Mouse (Mus musculus): ENCODE results near the gene Ms4a6b. TPM values are rescaled to one million over a fixed set of nuclear protein-coding genes. Genes with fewer than 3 reads are reported as not detected.
"Not testable (repeated sequence)": the region's sequence is repeated elsewhere in the genome, so short reads cannot be mapped to it uniquely, and the experiment has no call there.

Ms4a6b gene
- polyA plus RNA-seq, 1 experiment from 2014 or later, result 8.4 TPM

DNA sequence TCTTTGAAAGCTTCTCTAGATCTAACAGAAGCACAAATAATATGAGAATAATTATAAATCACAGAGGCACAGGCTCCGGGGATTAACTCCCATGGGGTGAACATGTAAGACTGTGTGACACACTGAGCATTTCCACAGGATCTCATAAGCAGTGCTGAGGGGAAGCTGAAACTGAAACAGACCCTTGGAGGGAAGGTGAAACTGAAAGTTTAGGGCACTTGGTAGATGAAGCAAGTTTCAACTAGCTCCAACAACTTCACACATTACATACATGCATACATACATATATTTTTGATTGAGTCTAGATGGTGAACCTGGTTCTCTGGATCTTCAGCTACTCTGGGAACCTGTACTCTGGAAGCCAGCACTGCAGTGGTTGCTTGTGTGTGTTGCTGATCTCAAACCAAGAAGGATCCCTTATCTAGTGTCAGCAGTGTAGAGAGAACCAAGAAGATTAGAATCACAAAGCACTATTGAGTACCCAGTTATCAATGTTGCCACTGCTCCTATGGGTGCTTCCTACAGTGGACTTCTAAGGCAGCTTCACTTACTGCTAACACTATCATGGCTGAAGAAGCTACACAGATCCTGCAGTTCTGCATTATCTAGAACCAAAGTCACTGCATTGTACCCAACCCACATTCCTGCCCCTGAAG, 24.0 kb downstream of the Ms4a6b start:
- not testable (repeated sequence) for H3K4me1 ChIP-seq (ENCODE audit: control insufficient read depth, insufficient read depth, low read length); H3K4me2 ChIP-seq (ENCODE audit: low read depth, low read length); H3K27me3 ChIP-seq (ENCODE audit: control insufficient read depth, insufficient read depth, low read length); H3K4me3 ChIP-seq (replicated peaks; ENCODE audit: low read length); H3K27ac ChIP-seq (ENCODE audit: low read length); H3K9ac ChIP-seq (ENCODE audit: low read length); ATAC-seq (ENCODE audit: insufficient read depth, low FRiP score); H3K36me3 ChIP-seq (ENCODE audit: control insufficient read depth, insufficient read depth, low read length); H3K9me3 ChIP-seq (replicated peaks; ENCODE audit: control insufficient read depth, low read length)
- WGBS, result 73% methylated on average over 1 of the region's 1 CpGs

GRCm38 (mm10) chr19:11544383-11544782, 28.1 kb downstream of the Ms4a6b start:
- H3K4me3 ChIP-seq (replicated peaks; ENCODE audit: low read length); H3K4me1 ChIP-seq (ENCODE audit: control insufficient read depth, insufficient read depth, low read length); ATAC-seq (ENCODE audit: insufficient read depth, low FRiP score); H3K27ac ChIP-seq (ENCODE audit: low read length); H3K36me3 ChIP-seq (ENCODE audit: control insufficient read depth, insufficient read depth, low read length); H3K9ac ChIP-seq (ENCODE audit: low read length); H3K4me2 ChIP-seq (ENCODE audit: low read depth, low read length); H3K9me3 ChIP-seq (replicated peaks; ENCODE audit: control insufficient read depth, low read length); H3K27me3 ChIP-seq (ENCODE audit: control insufficient read depth, insufficient read depth, low read length): not testable (repeated sequence)
- 72% methylated on average over 2 of the region's 2 CpGs for WGBS

DNA sequence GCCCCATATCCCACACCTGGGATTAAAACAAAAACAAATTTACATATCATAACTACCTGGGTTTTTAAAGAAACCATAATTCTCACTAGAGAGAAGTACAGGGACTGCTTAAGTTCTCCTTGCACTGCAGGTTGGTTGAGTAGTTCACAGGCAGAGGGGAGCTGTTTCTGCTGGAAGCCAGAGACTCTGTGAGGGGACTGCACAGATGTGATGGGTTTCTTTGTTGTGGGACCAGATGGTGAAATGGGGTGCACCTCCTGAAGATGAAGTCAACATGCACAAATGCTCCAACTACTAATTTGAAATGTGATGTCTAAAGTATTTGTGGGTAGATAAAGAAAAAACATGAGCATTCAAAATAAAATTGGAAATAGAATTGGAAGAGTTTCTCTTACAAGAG, 31.6 kb downstream of the Ms4a6b start:
- H3K9me3 ChIP-seq (replicated peaks; ENCODE audit: control insufficient read depth, low read length), result no peaks in the 10 kb centered on the region
- H3K27ac ChIP-seq (ENCODE audit: low read length), result no peak overlapping the region
- no peaks in the 10 kb centered on the region for H3K27me3 ChIP-seq (ENCODE audit: control insufficient read depth, insufficient read depth, low read length)
- no peak for ATAC-seq (ENCODE audit: insufficient read depth, low FRiP score)
- H3K4me1 ChIP-seq (ENCODE audit: control insufficient read depth, insufficient read depth, low read length), result no peaks in the 10 kb centered on the region
- H3K4me2 ChIP-seq (ENCODE audit: low read depth, low read length), result no peak overlapping the region
- H3K9ac ChIP-seq (ENCODE audit: low read length), result no peak overlapping the region
- H3K36me3 ChIP-seq (ENCODE audit: control insufficient read depth, insufficient read depth, low read length), result no peaks in the 10 kb centered on the region
- H3K4me3 ChIP-seq (replicated peaks; ENCODE audit: low read length), result no peak overlapping the region

- no peak overlapping the region for H3K4me2 ChIP-seq (ENCODE audit: low read depth, low read length)
- H3K27ac ChIP-seq (ENCODE audit: low read length), result no peak overlapping the region
- H3K4me3 ChIP-seq (replicated peaks; ENCODE audit: low read length), result no peak overlapping the region
- H3K4me1 ChIP-seq (ENCODE audit: control insufficient read depth, insufficient read depth, low read length), result no peaks in the 10 kb centered on the region
- no peak overlapping the region for H3K9ac ChIP-seq (ENCODE audit: low read length)
- no peak for ATAC-seq (ENCODE audit: insufficient read depth, low FRiP score)
- WGBS, result 86% methylated on average over 5 of the region's 5 CpGs
- no peaks in the 10 kb centered on the region for H3K36me3 ChIP-seq (ENCODE audit: control insufficient read depth, insufficient read depth, low read length)
- H3K27me3 ChIP-seq (ENCODE audit: control insufficient read depth, insufficient read depth, low read length), result no peaks in the 10 kb centered on the region
- H3K9me3 ChIP-seq (replicated peaks; ENCODE audit: control insufficient read depth, low read length), result no peaks in the 10 kb centered on the region
Observed at GRCm38 (mm10) chr19:11554726-11555125, 38.4 kb downstream of the Ms4a6b start.

GRCm38 (mm10) chr19:11559560-11559959, 43.2 kb downstream of the Ms4a6b start:
- not testable (repeated sequence) for H3K9me3 ChIP-seq (replicated peaks; ENCODE audit: control insufficient read depth, low read length); ATAC-seq (ENCODE audit: insufficient read depth, low FRiP score); H3K36me3 ChIP-seq (ENCODE audit: control insufficient read depth, insufficient read depth, low read length); H3K27me3 ChIP-seq (ENCODE audit: control insufficient read depth, insufficient read depth, low read length); H3K27ac ChIP-seq (ENCODE audit: low read length); H3K9ac ChIP-seq (ENCODE audit: low read length); H3K4me1 ChIP-seq (ENCODE audit: control insufficient read depth, insufficient read depth, low read length); H3K4me2 ChIP-seq (ENCODE audit: low read depth, low read length); H3K4me3 ChIP-seq (replicated peaks; ENCODE audit: low read length)

- Histone ChIP-seq H3K4me3 (replicated peaks; ENCODE audit: low read length) (no peak overlapping the region), H3K9me3 (replicated peaks; ENCODE audit: control insufficient read depth, low read length) (no peaks in the 10 kb centered on the region), H3K36me3 (ENCODE audit: control insufficient read depth, insufficient read depth, low read length) (no peaks in the 10 kb centered on the region), H3K27ac (ENCODE audit: low read length) (no peak overlapping the region), H3K4me1 (ENCODE audit: control insufficient read depth, insufficient read depth, low read length) (no peaks in the 10 kb centered on the region), H3K9ac (ENCODE audit: low read length) (no peak overlapping the region), H3K4me2 (ENCODE audit: low read depth, low read length) (no peak overlapping the region), H3K27me3 (ENCODE audit: control insufficient read depth, insufficient read depth, low read length) (no peaks in the 10 kb centered on the region)
- WGBS, result 87% methylated on average over 8 of the region's 8 CpGs
- ATAC-seq (ENCODE audit: insufficient read depth, low FRiP score), result no peak
Observed at GRCm38 (mm10) chr19:11574965-11575364, 58.7 kb downstream of the Ms4a6b start.

Other genes with a start within 250 kb of the Ms4a6b start
- gene Ms4a5, start 232.6 kb upstream of the Ms4a6b start, polyA plus RNA-seq (2015; fragmentation: Nextera tagmentation; extraction: Ambion mirVana), result not detected in 2 replicates
- 0.08 TPM in 1 of 2 replicates, not detected in the other for gene Ms4a14, start 202.1 kb upstream of the Ms4a6b start, polyA plus RNA-seq (2015; fragmentation: Nextera tagmentation; extraction: Ambion mirVana)
- gene Ms4a7, start 180.4 kb upstream of the Ms4a6b start, polyA plus RNA-seq (2015; fragmentation: Nextera tagmentation; extraction: Ambion mirVana), result 3.8 and 6.7 TPM in 2 replicates
- gene Ms4a4a, start 141.0 kb upstream of the Ms4a6b start, polyA plus RNA-seq (2015; fragmentation: Nextera tagmentation; extraction: Ambion mirVana), result 10.5 and 10.7 TPM in 2 replicates
- 2.4 and 2.8 TPM in 2 replicates for gene Ms4a4c, start 111.7 kb upstream of the Ms4a6b start, polyA plus RNA-seq (2015; fragmentation: Nextera tagmentation; extraction: Ambion mirVana)
- gene Ms4a4b, start 73.0 kb upstream of the Ms4a6b start, polyA plus RNA-seq (2015; fragmentation: Nextera tagmentation; extraction: Ambion mirVana), result 0.56 and 1.1 TPM in 2 replicates
- gene Ms4a6c, start 47.1 kb upstream of the Ms4a6b start, polyA plus RNA-seq (2015; fragmentation: Nextera tagmentation; extraction: Ambion mirVana), result 9.3 and 12.4 TPM in 2 replicates
- gene Gm8369, start 30.6 kb upstream of the Ms4a6b start, polyA plus RNA-seq (2015; fragmentation: Nextera tagmentation; extraction: Ambion mirVana), result 0.17 and 0.29 TPM in 2 replicates
- 4.8 and 5.1 TPM in 2 replicates for gene Ms4a4d, start 20.3 kb downstream of the Ms4a6b start, polyA plus RNA-seq (2015; fragmentation: Nextera tagmentation; extraction: Ambion mirVana)
- 5.3 and 6.6 TPM in 2 replicates for gene Ms4a6d, start 88.3 kb downstream of the Ms4a6b start, polyA plus RNA-seq (2015; fragmentation: Nextera tagmentation; extraction: Ambion mirVana)
- gene Ms4a2, start 107.2 kb downstream of the Ms4a6b start, polyA plus RNA-seq (2015; fragmentation: Nextera tagmentation; extraction: Ambion mirVana), result 0.34 and 1.1 TPM in 2 replicates
- 1.4 and 1.6 TPM in 2 replicates for gene Ms4a3, start 124.3 kb downstream of the Ms4a6b start, polyA plus RNA-seq (2015; fragmentation: Nextera tagmentation; extraction: Ambion mirVana)
- not detected in 2 replicates for gene Oosp2, start 144.0 kb downstream of the Ms4a6b start, polyA plus RNA-seq (2015; fragmentation: Nextera tagmentation; extraction: Ambion mirVana)
- not detected in 2 replicates for gene Oosp1, start 174.6 kb downstream of the Ms4a6b start, polyA plus RNA-seq (2015; fragmentation: Nextera tagmentation; extraction: Ambion mirVana)
- not detected in 2 replicates for gene Oosp3, start 180.5 kb downstream of the Ms4a6b start, polyA plus RNA-seq (2015; fragmentation: Nextera tagmentation; extraction: Ambion mirVana)
- 9.9 and 15.4 TPM in 2 replicates for gene Gif, start 231.0 kb downstream of the Ms4a6b start, polyA plus RNA-seq (2015; fragmentation: Nextera tagmentation; extraction: Ambion mirVana)